Mouse (Mus musculus) liver, embryonic 14.5 days (tissue): Measurements from ENCODE around the gene Sema6b.

Source experiments
- CTCF ChIP-seq: IDR thresholded peaks from 2 replicates; pipeline ENCODE4 v1.5.1; 2016; ENCODE audit warnings: antibody characterized with exemption, low read depth, control low read depth
- EP300 ChIP-seq: IDR thresholded peaks from 2 replicates; pipeline ENCODE4 v1.6.1; 2016; ENCODE audit warnings: antibody characterized with exemption, low read depth

DNA sequence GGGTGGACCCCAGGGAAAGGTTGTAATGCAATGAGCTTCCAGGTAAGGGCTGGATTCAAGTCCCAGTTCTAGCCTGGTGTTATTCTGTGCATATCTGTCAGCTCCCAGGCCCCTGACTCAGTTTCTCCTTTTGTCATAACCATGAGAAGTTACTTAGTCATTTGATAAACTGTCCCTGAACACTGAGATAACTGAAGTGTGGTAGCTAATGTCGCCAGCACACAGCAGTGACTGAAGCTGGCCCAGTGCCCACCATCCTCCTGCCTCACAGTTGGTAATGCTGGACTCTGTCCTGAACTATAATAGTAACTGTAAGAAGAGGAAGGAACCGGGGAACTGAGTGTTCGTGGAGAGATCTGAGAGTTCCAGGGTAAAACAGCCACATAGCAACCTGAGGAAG lies 24.4 kb upstream of the Sema6b start:
- TF ChIP-seq CTCF (no peak), EP300 (no peak)
